Comparison of ENCODE assay signal across 23 mouse cellular contexts in the genomic region with DNA sequence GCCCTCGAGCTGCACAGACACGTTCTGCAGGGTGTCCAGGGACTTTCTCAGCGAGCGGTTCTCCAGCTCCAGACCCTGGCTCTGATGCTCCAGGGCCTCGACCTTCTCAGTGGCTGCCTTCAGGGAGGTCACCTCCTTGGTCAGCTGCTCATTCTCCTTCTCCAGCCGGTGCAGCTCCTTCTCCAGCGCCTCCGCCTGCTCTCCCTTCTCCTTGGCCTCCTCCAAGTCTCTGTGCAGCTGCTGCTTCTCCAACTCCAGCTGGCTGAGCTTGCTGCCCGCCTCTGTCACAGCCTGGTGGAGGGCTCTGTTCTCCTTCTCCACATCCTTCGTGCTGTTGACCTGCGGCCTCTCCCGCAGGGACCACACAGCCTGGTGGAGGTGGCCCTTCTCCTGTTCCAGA. TPM values are rescaled to one million over a fixed set of nuclear protein-coding genes. Genes with fewer than 3 reads are reported as not detected.
A peak's percentile ranks its signal among the peaks of the same experiment; 100 is the strongest.
DNase-seq lines count a peak whose midpoint lies in the region; ATAC-seq and TF ChIP-seq lines count a peak whose summit lies in the region.
"Had no signal": no experiment of that assay in that cellular context is flagged by ENCODE, and none has a peak within 500 bp of the region (broad histone marks: within the 10 kb centered on the region; RNA-seq: fewer than 3 reads in every experiment).

No protein-coding gene starts in this region.

- ATAC-seq in heart, embryonic 12.5 days (ENCODE audit: insufficient number of reproducible peaks, low FRiP score) = no peak
- ATAC-seq in lung, embryonic 15.5 days (ENCODE audit: borderline replicate concordance, extremely low read depth, low FRiP score, low TSS enrichment) = 0 out of 2 replicates have a peak, but pooled peaks have one; percentile 31
- ATAC-seq in stomach, embryonic 14.5 days (ENCODE audit: insufficient number of reproducible peaks, insufficient read depth, low FRiP score, low read depth) = peak; percentile 33; the same call in 1 of the 2 replicates
- ATAC-seq: forebrain, embryonic 16.5 days; hindbrain, embryonic 16.5 days; midbrain, embryonic 13.5 days; Patski had no signal

- 77% methylated on average over 12 of the region's 12 CpGs for whole genome bisulfite sequencing in heart, embryonic 12.5 days
- 55% methylated on average over 12 of the region's 12 CpGs for WGBS in lung, embryonic 15.5 days
- 70% methylated on average over 12 of the region's 12 CpGs for WGBS in lung, adult 2 months
- WGBS in stomach, embryonic 14.5 days = 78% methylated on average over 12 of the region's 12 CpGs

- H3K4me1 ChIP-seq in heart, embryonic 12.5 days (replicated peaks) = no peaks in the 10 kb centered on the region
- H3K4me1 ChIP-seq in lung, embryonic 15.5 days = peaks cover 3% of the 10 kb centered on the region; the same call in 1 of the 2 replicates
- H3K4me1 ChIP-seq in lung, adult 2 months (ENCODE audit: control insufficient read depth, insufficient read depth, low read length) = no peaks in the 10 kb centered on the region
- H3K4me1 ChIP-seq in E14TG2a.4 (replicated peaks; ENCODE audit: low read depth, low read length) = peaks cover 68% of the 10 kb centered on the region
- no peaks in the 10 kb centered on the region for H3K4me1 ChIP-seq in stomach, embryonic 14.5 days (ENCODE audit: control insufficient read depth, insufficient read depth, low read length)
- H3K4me1 ChIP-seq: heart, embryonic 15.5 days; midbrain, embryonic 13.5 days; neural tube, embryonic 13.5 days had no signal

- peaks cover 89% of the 10 kb centered on the region for H3K27me3 ChIP-seq in heart, embryonic 12.5 days (replicated peaks)
- no peaks in the 10 kb centered on the region for H3K27me3 ChIP-seq in lung, embryonic 15.5 days
- H3K27me3 ChIP-seq in E14TG2a.4 (ENCODE audit: insufficient read depth, low read length) = no peaks in the 10 kb centered on the region
- H3K27me3 ChIP-seq in stomach, embryonic 14.5 days (ENCODE audit: control insufficient read depth, insufficient read depth, low read length) = no peaks in the 10 kb centered on the region
- H3K27me3 ChIP-seq: midbrain, embryonic 13.5 days; neural tube, embryonic 13.5 days; Patski had no signal

- no peak for TF ChIP-seq CTCF in lung, adult 2 months (IDR thresholded peaks at IDR 0.05; ENCODE audit: insufficient read depth, low read length)
- no peak for TF ChIP-seq CTCF in E14TG2a.4 (conservative IDR thresholded peaks at IDR 0.05; ENCODE audit: low read length)

- no peak overlapping the region for H3K9ac ChIP-seq in heart, embryonic 12.5 days
- no peak overlapping the region for H3K9ac ChIP-seq in lung, embryonic 15.5 days
- H3K9ac ChIP-seq in stomach, embryonic 14.5 days (replicated peaks; ENCODE audit: low read depth, low read length) = no peak overlapping the region
- H3K9ac ChIP-seq: heart, embryonic 15.5 days; liver, embryonic 14.5 days; midbrain, embryonic 13.5 days; neural tube, embryonic 13.5 days had no signal

- H3K4me2 ChIP-seq in heart, embryonic 12.5 days = no peak overlapping the region
- no peak overlapping the region for H3K4me2 ChIP-seq in lung, embryonic 15.5 days
- no peak overlapping the region for H3K4me2 ChIP-seq in stomach, embryonic 14.5 days (replicated peaks; ENCODE audit: low read depth, low read length)
- H3K4me2 ChIP-seq: heart, embryonic 15.5 days; midbrain, embryonic 13.5 days; neural tube, embryonic 13.5 days had no signal

- no peak for TF ChIP-seq POLR2A in lung, adult 2 months (IDR thresholded peaks at IDR 0.05; ENCODE audit: borderline replicate concordance, extremely low read depth, low read depth, low read length)

- H3K4me3 ChIP-seq in heart, embryonic 12.5 days = no peak overlapping the region
- H3K4me3 ChIP-seq in lung, embryonic 15.5 days = no peak overlapping the region
- H3K4me3 ChIP-seq in lung, adult 2 months (replicated peaks; ENCODE audit: extremely low read depth, low read depth, low read length) = no peak overlapping the region
- H3K4me3 ChIP-seq in E14TG2a.4 (replicated peaks; ENCODE audit: low read length) = peak overlapping the region; percentile 39
- no peak overlapping the region for H3K4me3 ChIP-seq in stomach, embryonic 14.5 days (ENCODE audit: low read depth, low read length)
- H3K4me3 ChIP-seq: erythroblast, embryonic 14.5 days; heart, embryonic 15.5 days; midbrain, embryonic 13.5 days; neural tube, embryonic 13.5 days had no signal

- peak; percentile 93 for DNase-seq in heart, adult 11 months
- DNase-seq in lung, adult 2 months = no peak
- no peak for DNase-seq in cerebellum, adult 11 months
- DNase-seq: adrenal gland, postnatal 14 days; kidney, adult 11 months; kidney, postnatal 10 days; layer of hippocampus, postnatal 36 days; liver; thymus, adult 2 months; thymus, postnatal 36 days had no signal

- H3K27ac ChIP-seq in heart, embryonic 12.5 days (ENCODE audit: poor library complexity, severe bottlenecking) = no peak overlapping the region
- no peak overlapping the region for H3K27ac ChIP-seq in lung, embryonic 15.5 days
- no peak overlapping the region for H3K27ac ChIP-seq in stomach, embryonic 14.5 days (ENCODE audit: low read length)
- H3K27ac ChIP-seq: heart, embryonic 15.5 days; liver, embryonic 14.5 days; macrophage; midbrain, embryonic 13.5 days; neural tube, embryonic 13.5 days had no signal

- H3K36me3 ChIP-seq in heart, embryonic 12.5 days = peaks cover 6% of the 10 kb centered on the region; the same call in 1 of the 2 replicates
- H3K36me3 ChIP-seq in lung, embryonic 15.5 days = peaks cover 33% of the 10 kb centered on the region
- peaks cover 100% of the 10 kb centered on the region for H3K36me3 ChIP-seq in E14TG2a.4 (ENCODE audit: insufficient read depth, low read length)
- H3K36me3 ChIP-seq in stomach, embryonic 14.5 days (ENCODE audit: control insufficient read depth, insufficient read depth, low read length) = peaks cover 12% of the 10 kb centered on the region
- H3K36me3 ChIP-seq: heart, embryonic 15.5 days had no signal

- H3K9me3 ChIP-seq in heart, embryonic 12.5 days (replicated peaks) = no peaks in the 10 kb centered on the region
- H3K9me3 ChIP-seq in lung, embryonic 15.5 days = no peaks in the 10 kb centered on the region
- no peaks in the 10 kb centered on the region for H3K9me3 ChIP-seq in E14TG2a.4 (ENCODE audit: low read length)
- H3K9me3 ChIP-seq in stomach, embryonic 14.5 days (ENCODE audit: control insufficient read depth, low read depth, low read length) = no peaks in the 10 kb centered on the region
- H3K9me3 ChIP-seq: heart, embryonic 15.5 days; midbrain, embryonic 13.5 days; neural tube, embryonic 13.5 days had no signal

RNA-seq across cellular contexts. Expression of a gene that starts 37.5 kb away (rescaled TPM):
- polyA plus RNA-seq in heart, embryonic 12.5 days (2016; fragmentation: Nextera tagmentation; extraction: Ambion mirVana) = 4.4 and 6.2 TPM in 2 replicates
- polyA plus RNA-seq in lung, embryonic 15.5 days (2015; fragmentation: Nextera tagmentation; extraction: Ambion mirVana) = 0.29 and 0.71 TPM in 2 replicates
- polyA plus RNA-seq in lung, adult 2 months (2012; rRNA removed) = 3.2 and 4.2 TPM in 2 replicates
- 0.46 and 0.59 TPM in 2 replicates for polyA plus RNA-seq in stomach, embryonic 14.5 days (2014; fragmentation: Nextera tagmentation; extraction: Ambion mirVana)
- polyA plus RNA-seq: erythroblast, embryonic 14.5 days had no signal
